Mouse (Mus musculus): ENCODE measurements around the gene Slc44a3.

Gene Slc44a3

GRCm38 (mm10) chr3:121451404-121451803, 80.8 kb downstream of the Slc44a3 start:
- DNase-seq: no peak

- DNase-seq: peak; percentile 45
These were observed 82.7 kb downstream of the Slc44a3 start for GRCm38 (mm10) chr3:121449527-121449926.

GRCm38 (mm10) chr3:121448606-121449005, 83.6 kb downstream of the Slc44a3 start:
- DNase-seq: no peak

DNA sequence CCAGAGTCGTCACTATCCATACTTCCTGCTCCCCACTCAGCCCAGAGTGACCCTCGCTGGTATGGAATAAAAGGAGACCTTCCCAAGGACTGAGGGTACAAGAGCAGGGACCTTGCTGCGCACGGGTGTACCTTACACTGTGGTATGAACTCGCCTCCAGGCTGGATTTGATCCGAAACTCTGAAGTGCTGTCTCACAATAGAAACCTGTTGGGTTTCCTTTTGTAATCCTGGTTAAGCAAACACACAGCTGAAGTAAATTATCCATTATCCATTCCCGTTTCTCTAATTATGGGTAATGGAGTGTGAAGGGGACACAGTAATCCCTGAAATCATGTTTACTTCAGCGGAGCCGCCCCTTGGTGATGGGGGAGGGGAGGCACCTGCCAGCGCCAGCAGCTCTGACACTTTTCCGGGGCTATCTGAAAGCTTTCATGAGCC, 84.2 kb downstream of the Slc44a3 start:
- peak; percentile 61 for DNase-seq

GRCm38 (mm10) chr3:121446454-121446853, 85.8 kb downstream of the Slc44a3 start:
- no peak for DNase-seq

DNA sequence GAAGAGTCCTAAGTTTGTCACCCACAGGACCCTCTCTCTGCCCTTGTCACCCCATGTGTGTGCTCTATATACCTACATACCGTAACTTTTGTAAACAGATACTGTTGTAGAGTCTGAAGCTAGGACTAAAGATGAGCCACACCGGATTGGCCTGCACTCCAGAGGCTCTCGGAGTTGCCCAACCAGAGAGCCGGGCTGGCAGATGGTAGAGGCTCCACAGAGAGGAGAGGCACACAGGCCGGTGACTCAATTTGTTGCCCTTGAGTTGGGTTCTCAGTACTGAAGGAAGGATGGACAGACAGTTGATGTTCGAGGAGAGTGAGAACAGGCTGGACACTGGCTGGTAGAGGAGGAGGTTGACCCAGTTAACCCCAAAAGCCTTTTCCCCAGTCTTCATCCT, 87.8 kb downstream of the Slc44a3 start:
- no peak for DNase-seq

- DNase-seq: peak; percentile 54
These were observed 88.3 kb downstream of the Slc44a3 start for GRCm38 (mm10) chr3:121443861-121444271.

DNA sequence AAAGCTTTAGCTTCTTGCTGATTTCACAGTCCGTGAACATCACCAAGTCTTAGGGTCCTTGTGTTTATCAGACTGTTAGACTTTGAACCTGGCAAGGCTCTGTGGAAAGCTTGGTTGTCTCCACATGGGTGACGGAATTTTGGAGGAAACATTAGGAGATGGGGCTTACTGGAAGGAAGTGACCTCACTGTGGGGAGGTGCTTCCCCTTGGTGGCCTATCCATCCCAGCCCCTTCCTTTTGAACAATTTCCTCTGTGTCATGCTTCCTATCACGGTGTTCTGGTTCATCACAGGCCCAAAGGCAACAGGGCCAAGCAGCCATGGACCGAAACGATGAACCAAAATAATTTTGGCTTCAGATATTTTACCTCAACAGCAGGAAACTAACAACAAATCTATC, 89.9 kb downstream of the Slc44a3 start:
- DNase-seq: no peak

DNA sequence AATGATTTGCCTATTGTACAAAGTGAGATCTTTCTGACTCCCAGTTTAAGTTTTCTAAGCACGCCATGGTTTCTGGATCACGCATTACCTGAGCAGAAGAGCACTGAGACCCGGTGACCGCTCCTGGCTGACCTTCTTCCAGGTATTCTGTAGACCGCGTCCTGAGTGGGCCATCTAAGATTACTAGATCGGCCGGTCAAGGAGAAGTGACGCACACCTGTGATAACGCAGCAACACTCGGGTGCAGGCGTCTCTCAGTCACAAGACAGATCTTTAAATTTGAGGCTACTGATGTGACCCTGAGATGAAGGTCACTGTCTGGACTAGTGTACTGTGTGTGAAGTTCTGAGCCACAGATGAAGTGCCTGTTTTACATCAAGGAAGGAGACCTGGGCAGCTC, 90.7 kb downstream of the Slc44a3 start:
- DNase-seq: no peak

DNA sequence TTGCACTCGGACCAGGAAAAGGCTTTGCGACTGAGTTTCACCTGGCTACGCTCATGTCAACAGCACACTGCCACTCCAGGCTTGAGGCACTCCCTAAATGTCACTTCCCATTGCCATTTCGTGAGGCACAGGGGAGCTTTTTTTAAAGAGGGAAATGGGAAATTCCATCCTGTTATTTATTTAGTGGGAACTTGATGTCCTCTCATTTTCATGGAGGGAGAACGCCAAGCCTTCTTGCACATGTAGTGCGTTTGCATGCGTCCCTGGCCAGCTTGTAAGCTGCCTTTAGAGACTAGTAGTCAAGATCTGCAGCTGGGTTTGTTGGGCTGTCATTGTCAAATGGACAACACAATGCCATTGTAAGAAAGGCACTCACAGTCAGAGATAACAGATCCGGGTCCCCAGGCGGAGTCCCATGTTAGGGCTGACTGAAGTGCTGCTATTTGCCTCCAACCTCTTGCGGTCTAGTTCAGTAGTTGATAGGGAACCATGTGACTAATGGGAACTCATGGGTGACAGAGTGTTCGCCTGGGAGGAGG, 92.5 kb downstream of the Slc44a3 start:
- peak; percentile 44 for DNase-seq

DNA sequence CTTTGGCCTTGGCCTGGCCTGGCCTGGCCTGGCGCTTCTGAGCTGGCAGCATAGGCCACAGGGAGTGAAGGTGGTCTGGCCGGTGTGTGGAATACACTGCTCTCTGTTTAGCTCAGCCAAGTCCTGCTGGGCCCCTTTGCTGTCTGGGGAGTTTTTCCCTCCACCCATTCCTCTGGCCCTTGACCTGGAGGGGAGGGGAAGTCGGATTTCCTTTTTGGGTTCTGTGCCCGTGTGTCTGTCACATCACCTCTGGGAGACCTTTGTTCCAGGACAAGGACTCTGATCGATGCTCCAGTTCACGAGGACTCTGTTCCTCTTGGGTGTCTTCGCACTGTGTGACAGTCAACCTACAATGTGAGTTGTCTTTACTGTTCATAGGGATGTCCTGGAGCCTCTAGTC, 94.2 kb downstream of the Slc44a3 start:
- peak; percentile 41 for DNase-seq

GRCm38 (mm10) chr3:121437070-121437469, 95.1 kb downstream of the Slc44a3 start:
- no peak for DNase-seq

GRCm38 (mm10) chr3:121435296-121435695, 96.9 kb downstream of the Slc44a3 start:
- DNase-seq: no peak

GRCm38 (mm10) chr3:121433968-121434533, 98.2 kb downstream of the Slc44a3 start:
- no peak for DNase-seq

- no peak for DNase-seq
These were observed 98.8 kb downstream of the Slc44a3 start for GRCm38 (mm10) chr3:121433359-121433758.

DNA sequence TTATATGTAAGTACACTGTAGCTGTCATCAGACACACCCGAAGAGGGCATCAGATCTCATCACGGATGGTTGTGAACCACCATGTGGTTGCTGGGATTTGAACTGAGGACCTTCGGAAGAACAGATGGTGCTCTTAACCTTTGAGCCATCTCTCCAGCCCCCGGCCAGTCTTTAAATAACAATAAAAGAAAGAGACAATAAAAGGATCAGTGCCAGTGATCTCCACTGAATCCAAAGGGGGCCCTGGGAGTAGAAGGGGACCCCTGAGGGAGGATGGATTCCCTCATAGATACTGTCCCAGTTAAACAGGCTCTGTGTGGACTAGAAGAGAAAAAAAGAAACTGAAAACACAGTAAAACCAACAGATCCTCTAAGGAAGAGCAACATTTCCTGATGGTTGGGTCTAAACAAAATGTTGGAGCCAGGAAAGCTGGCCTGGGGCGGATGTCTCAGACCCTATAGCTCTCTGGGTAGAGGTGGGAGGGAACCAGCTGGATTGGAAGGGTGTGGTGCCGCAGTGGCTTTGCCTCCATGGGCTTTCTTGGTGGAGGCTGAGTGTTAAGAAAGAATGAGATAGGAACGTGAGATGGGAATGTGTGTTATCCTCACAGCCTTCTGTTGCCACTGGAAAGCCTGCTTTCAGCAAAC, 101.8 kb downstream of the Slc44a3 start:
- DNase-seq: no peak

DNA sequence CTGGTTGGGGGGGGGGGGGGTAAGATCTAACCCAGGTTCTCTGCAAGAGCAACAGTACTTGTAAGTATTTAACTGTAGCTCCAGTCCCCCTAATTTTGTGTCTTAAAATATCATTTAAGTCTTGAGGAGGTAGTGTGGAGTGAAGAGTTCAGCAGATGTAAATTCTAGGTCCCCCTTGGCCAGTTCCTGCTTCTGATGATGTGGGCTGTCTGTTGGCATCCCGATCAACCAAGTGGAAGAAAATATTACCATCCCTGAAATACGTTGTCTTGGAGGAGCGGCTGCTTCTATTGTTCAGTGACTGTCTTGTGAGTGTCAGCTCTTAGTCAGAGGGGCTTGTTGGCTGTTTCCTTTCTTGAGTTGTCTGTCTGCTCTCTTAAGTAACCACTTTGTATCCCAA, 102.7 kb downstream of the Slc44a3 start:
- DNase-seq: no peak

GRCm38 (mm10) chr3:121428696-121429259, 103.4 kb downstream of the Slc44a3 start:
- no peak for DNase-seq

DNA sequence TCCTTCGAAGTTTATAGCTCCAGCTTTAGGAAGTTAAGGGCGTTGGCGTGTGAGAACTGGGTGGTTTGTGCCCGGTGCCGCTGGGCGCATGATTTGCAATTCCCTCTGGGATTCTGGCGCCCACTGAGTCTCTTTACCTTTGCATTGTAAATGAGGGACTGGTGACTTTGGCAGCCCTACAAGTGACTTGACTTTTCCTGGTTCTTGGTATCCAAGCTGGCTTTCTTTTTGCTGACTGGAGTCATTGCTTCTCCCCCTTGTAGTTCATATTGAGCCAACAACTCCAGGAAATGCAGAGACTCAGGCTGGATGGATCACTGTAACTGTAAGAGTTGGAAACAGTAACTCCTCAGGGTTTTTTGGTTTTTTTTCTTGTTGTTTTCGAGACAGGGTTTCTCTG, 104.0 kb downstream of the Slc44a3 start:
- DNase-seq: peak; percentile 65

DNA sequence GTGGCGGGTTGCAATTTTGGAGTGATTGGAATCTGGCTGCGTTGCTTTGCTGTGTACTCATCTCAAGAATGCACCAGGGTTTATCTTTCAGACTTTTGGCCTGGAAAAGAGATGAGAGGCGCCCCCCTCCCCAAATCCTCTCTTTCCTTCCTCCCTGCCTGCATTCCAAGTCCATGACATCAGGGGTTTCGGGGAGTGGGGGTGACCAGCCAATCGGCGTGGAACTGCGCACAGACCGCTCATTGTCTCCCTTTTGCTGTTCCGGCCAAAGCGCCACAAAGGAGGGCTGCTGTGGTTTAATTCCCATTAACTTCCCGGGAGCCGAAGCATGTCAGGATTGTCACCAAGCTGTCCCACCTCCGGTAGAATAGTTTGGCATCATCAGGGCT, 104.7 kb downstream of the Slc44a3 start:
- DNase-seq: peak; percentile 56

DNA sequence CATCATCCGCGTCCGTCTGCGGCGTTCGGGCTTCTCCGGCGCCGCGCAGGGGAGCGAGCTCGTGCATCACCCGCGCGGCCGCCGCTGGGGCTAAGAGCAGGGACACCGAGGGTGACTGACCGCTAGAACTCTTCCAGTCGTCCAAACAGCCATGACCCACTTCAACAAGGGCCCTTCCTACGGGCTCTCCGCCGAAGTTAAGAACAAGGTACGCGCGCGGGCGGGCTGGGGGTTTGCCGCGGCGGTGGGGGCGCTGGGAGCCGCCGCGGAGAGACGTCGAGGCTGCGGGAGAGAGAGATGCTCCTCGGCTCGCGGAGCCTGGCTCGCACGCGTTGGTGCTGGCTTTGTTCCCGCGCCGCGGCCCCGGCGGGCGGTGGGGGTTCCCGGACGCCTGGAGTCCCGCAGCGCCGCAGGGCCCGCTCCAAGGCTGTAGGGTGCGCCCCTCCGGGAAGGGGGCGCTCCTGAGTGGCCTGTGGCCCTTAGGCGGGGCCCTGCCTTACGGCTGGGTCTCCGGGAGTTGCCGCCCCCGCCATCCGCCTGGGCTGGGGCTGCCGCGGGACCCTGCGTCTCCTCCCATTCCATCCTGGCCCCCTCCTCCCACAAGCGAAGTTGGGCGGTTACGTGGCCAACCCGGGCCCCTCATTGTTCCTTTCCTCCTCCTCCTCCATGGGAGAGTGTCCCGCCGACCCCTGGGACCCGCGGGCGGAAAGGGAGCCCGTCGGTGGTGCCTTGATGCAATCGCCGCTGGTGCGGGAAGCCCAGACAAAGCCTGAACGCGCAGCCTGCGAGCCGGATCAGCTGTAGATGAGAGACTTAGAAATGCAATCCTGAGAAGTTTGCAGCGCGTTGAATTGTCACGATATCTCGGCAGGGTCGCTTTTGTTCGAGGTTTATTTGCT, 105.3 kb downstream of the Slc44a3 start:
- DNase-seq: peak; percentile 72

GRCm38 (mm10) chr3:121425861-121426620, 106.2 kb downstream of the Slc44a3 start, which contains the start of gene Cnn3:
Gene Cnn3 (plus strand): TSS chr3:121426497.
- peak; percentile 94 for DNase-seq
